Mouse (Mus musculus) bone marrow, adult 2 months (tissue): ENCODE results near the gene Gabrg2.

ENCODE experiments used
- CTCF ChIP-seq: fragments of 200-500 bp; IDR thresholded peaks from 2 replicates; pipeline ENCODE4 v1.5.1; 2011; ENCODE audit warnings: low read length, control low read depth; ENCODE audit not compliant: control insufficient read depth, insufficient read depth
- POLR2A ChIP-seq: fragments of 200-500 bp; IDR thresholded peaks from 2 replicates; pipeline ENCODE4 v1.6.1; 2011; ENCODE audit warnings: low read depth, mild to moderate bottlenecking, control low read depth, low read length, borderline replicate concordance; ENCODE audit not compliant: control insufficient read depth

- TF ChIP-seq CTCF, result no peak
- TF ChIP-seq POLR2A, result no peak
These were observed at the start of gene Gabrg2 for GRCm38 (mm10) chr11:42000190-42001098.
